Mouse (Mus musculus) c-Kit-negative CD71-positive TER-119-positive erythroid progenitor cells, embryonic 14.5 days (primary cell): ENCODE data around the gene Wdr92.

Experiments
- DNase-seq: peaks from one replicate; pipeline ENCODE4 v3.0.0-alpha.2; 2013; ENCODE audit warnings: low read depth, low spot score

Wdr92 gene

GRCm38 (mm10) chr11:17181807-17182206 lies at the start of gene Wdr92:
Gene Wdr92 (plus strand): TSS chr11:17182107.
- DNase-seq, result no peak

- DNase-seq, result no peak
These were observed 46.3 kb upstream of the Wdr92 start for GRCm38 (mm10) chr11:17135638-17136037.

GRCm38 (mm10) chr11:17138306-17139033 lies 43.4 kb upstream of the Wdr92 start:
- DNase-seq, result no peak

- peak; percentile 87 for DNase-seq
These were observed 22.8 kb upstream of the Wdr92 start, which contains the start of gene Ppp3r1 for GRCm38 (mm10) chr11:17158858-17159737. Gene Ppp3r1 (plus strand): TSS chr11:17159263.

- no peak for DNase-seq
These were observed 22.1 kb upstream of the Wdr92 start for GRCm38 (mm10) chr11:17159738-17160241.

GRCm38 (mm10) chr11:17160242-17160641 lies 21.7 kb upstream of the Wdr92 start:
- DNase-seq, result peak; percentile 56

- DNase-seq, result no peak
These were observed 18.0 kb upstream of the Wdr92 start for GRCm38 (mm10) chr11:17163956-17164355.

- DNase-seq, result no peak
These were observed 15.3 kb upstream of the Wdr92 start for GRCm38 (mm10) chr11:17166627-17167026.

- DNase-seq, result no peak
These were observed 12.6 kb upstream of the Wdr92 start for GRCm38 (mm10) chr11:17169262-17169661.

GRCm38 (mm10) chr11:17170938-17171729 lies 10.8 kb upstream of the Wdr92 start:
- no peak for DNase-seq

GRCm38 (mm10) chr11:17172300-17172699 lies 9.6 kb upstream of the Wdr92 start:
- DNase-seq, result no peak

GRCm38 (mm10) chr11:17176638-17177037 lies 5.3 kb upstream of the Wdr92 start:
- no peak for DNase-seq

- no peak for DNase-seq
These were observed 1.2 kb upstream of the Wdr92 start for GRCm38 (mm10) chr11:17180753-17181152.

GRCm38 (mm10) chr11:17183165-17183564 lies 1.3 kb downstream of the Wdr92 start:
- no peak for DNase-seq

- DNase-seq, result no peak
These were observed 5.7 kb downstream of the Wdr92 start for GRCm38 (mm10) chr11:17187649-17188048.

GRCm38 (mm10) chr11:17188786-17189185 lies 6.9 kb downstream of the Wdr92 start:
- DNase-seq, result no peak

- DNase-seq, result no peak
These were observed 10.4 kb downstream of the Wdr92 start for GRCm38 (mm10) chr11:17192151-17192844.

GRCm38 (mm10) chr11:17199170-17199569 lies 17.3 kb downstream of the Wdr92 start:
- no peak for DNase-seq

- no peak for DNase-seq
These were observed 18.1 kb downstream of the Wdr92 start for GRCm38 (mm10) chr11:17199840-17200501.

- DNase-seq, result no peak
These were observed 19.0 kb downstream of the Wdr92 start for GRCm38 (mm10) chr11:17200936-17201335.
